7 mouse cellular contexts compared by ENCODE assay signal in genomic region chr2:168170167-168170685, GRCm38 (mm10). TPM values are rescaled to one million over a fixed set of nuclear protein-coding genes. Genes with fewer than 3 reads are reported as not detected.
DNase-seq lines count a peak whose midpoint lies in the region; ATAC-seq lines count a peak whose summit lies in the region.

No protein-coding gene starts in this region.

- peak; percentile 73 for DNase-seq in R1 (ENCODE audit: low read depth, low spot score)
- DNase-seq in c-Kit-negative CD71-positive TER-119-positive erythroid progenitor cells, embryonic 14.5 days (ENCODE audit: low read depth, low spot score) = peak; percentile 63
- peak; percentile 58 for DNase-seq in gastrocnemius, postnatal 14 days
- peak; percentile 70 for DNase-seq in induced T-regulatory cell, adult 2 months (ENCODE audit: low read depth)
- peak; percentile 69 for DNase-seq in liver, embryonic 13.5 days
- DNase-seq in thymus, postnatal 0 days (ENCODE audit: low spot score) = peak; percentile 43

- no peaks in the 10 kb centered on the region for H3K27me3 ChIP-seq in liver, embryonic 13.5 days

- peaks cover 73% of the 10 kb centered on the region for H3K4me1 ChIP-seq in liver, embryonic 13.5 days (replicated peaks)

- H3K9me3 ChIP-seq in liver, embryonic 13.5 days (replicated peaks) = no peaks in the 10 kb centered on the region

- H3K27ac ChIP-seq in liver, embryonic 13.5 days = peak overlapping the region; percentile 90

- H3K9ac ChIP-seq in liver, embryonic 13.5 days = peak overlapping the region; percentile 65

- peak overlapping the region; percentile 46 for H3K4me3 ChIP-seq in liver, embryonic 13.5 days (replicated peaks)

- WGBS in liver, embryonic 13.5 days (ENCODE audit: insufficient replicate concordance) = under 1% methylated on average over 13 of the region's 13 CpGs

- peak; percentile 95 for ATAC-seq in liver, embryonic 13.5 days (ENCODE audit: low read depth)
- ATAC-seq in monocyte, adult 5-6 weeks (replicated peaks; ENCODE audit: insufficient number of reproducible peaks, low FRiP score, low TSS enrichment, poor library complexity, severe bottlenecking) = peak; percentile 99

- H3K36me3 ChIP-seq in liver, embryonic 13.5 days = peaks cover 6% of the 10 kb centered on the region; the same call in 1 of the 2 replicates

- intact Hi-C loops in gastrocnemius, postnatal 14 days (cut with DNase I; ENCODE audit: low total_unique reads) = no loop called here

- peak overlapping the region; percentile 76 for H3K4me2 ChIP-seq in liver, embryonic 13.5 days

RNA-seq across cellular contexts. Expression of gene Adnp, which starts 36.7 kb away (rescaled TPM):
- total RNA-seq in gastrocnemius, postnatal 14 days (2021) = 10 to 100 TPM; 19.4 to 23.0 TPM
- polyA plus RNA-seq in liver, embryonic 13.5 days (2015; fragmentation: Nextera tagmentation; extraction: Ambion mirVana) = 0.71 and 0.91 TPM in 2 replicates
- total RNA-seq in monocyte, adult 5-6 weeks (2017) = 1.2 to 9.1 TPM in 2 of 3 replicates, not detected in the other
- polyA plus RNA-seq in thymus, postnatal 0 days (2015; fragmentation: Nextera tagmentation; extraction: Ambion mirVana) = 4.8 and 7.9 TPM in 2 replicates

RNA-seq across cellular contexts. Expression of gene Gm20716, which starts 59.9 kb away (rescaled TPM):
- total RNA-seq in gastrocnemius, postnatal 14 days (2021) = 10 to 100 TPM; 10.2 to 13.0 TPM
- 4.4 and 5.0 TPM in 2 replicates for polyA plus RNA-seq in liver, embryonic 13.5 days (2015; fragmentation: Nextera tagmentation; extraction: Ambion mirVana)
- 34.9 to 50.7 TPM (median 37.1 TPM) in 3 replicates for total RNA-seq in monocyte, adult 5-6 weeks (2017)
- polyA plus RNA-seq in thymus, postnatal 0 days (2015; fragmentation: Nextera tagmentation; extraction: Ambion mirVana) = 10.4 and 15.3 TPM in 2 replicates

Comparison
In these comparisons a context has a peak if more than half of its experiments do, and no peak if none do; other contexts are left out.
1. Peak in every context shown above with its lines: DNase-seq, ATAC-seq, H3K4me3 ChIP-seq and H3K27ac ChIP-seq.